Mouse (Mus musculus): ENCODE measurements around the gene Ttyh1. TPM values are rescaled to one million over a fixed set of nuclear protein-coding genes. Genes with fewer than 3 reads are reported as not detected.

Gene Ttyh1
- 170 and 219 TPM in 2 replicates for polyA plus RNA-seq (2012; rRNA removed)

DNA sequence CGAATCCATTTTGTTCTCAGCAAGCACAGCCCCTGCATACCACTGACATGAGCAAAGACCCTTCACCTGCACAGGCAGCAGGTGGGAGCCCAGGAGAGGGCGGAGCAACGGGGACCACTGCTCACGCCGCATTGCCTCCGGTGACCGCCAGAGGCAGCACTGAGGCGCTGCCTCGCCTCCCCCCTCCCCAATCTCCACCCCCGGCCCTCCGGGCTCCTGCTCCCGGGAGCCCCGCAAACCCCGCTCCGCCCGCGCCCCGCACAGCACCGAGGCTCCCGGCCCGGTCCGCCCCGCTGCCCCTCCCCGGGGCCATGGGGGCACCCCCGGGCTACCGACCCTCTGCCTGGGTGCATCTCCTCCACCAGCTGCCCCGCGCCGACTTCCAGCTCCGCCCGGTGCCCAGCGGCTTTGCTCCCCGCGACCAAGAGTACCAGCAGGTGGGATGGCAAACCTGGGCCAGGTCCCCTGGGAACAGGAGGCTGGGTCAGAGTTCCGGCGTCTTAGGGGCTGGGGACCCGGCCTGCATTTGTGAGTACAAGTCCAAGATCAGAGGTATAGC lies at the start of gene Ttyh1:
Gene Ttyh1 (plus strand): TSS at position 65 of the 559 bp plus-strand sequence.

DNA sequence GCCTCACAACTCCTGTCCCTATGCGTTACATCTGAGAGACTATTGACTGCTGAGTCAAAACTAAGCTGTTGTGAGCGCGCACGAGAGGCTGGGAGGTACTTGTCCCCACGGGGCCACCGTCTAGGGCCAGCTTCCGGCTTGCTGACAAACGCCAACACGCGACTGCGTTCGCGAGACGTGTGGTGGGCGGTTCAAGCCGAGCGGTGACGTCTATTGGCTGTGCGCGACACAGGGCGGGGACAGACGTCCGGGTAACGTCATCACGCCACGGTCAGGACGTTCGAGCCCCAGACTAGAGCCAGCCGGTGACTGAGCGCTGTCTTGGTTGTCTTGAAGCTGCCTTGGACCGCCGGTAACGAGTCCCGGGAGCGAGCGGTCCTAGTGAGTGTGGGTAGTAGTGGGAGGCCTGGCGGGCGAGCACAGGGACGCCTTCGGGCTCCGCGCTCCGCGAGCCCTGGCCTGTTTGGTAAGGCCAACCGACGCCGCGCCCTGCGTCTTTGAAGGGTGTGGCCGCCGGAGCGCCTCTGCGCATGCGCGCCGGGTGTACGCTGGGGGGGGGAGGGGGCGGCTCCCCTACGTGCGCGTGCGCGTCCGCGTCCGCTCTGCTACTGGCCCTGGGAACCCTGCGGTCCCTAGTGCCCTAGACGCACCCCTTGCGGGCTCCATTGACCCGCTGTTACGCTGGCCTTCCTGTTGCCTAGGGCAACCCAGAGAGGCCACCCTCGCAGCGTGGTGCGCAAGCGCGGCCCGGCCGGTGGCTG lies 17.7 kb downstream of the Ttyh1 start, which contains the start of gene Leng8:
Gene Leng8 (plus strand): TSS at position 269 of the 761 bp plus-strand sequence.

DNA sequence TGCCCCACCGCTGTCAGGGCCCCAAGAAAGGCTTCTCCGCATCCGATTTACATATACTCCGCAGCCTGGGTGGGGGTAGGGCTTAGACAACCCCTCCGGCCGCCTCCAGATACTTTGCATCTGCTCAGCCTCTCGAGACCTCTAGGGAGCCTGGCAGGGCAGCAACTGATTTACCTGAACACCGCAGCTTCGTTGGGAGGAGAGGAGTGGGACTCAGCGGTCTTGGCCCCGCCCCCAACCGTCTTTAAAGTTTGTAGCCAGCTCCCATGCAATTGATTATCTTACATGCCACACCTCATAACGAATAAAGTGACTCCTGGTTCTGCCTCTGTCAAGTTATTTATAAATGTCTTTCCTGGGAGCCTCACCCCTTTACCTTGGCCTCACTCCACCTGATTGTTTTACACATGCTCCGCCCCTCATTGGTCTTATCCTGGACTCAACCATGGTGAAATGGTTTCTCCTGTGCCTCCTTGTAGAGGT lies 30.9 kb downstream of the Ttyh1 start, which contains the start of gene Leng9:
Gene Leng9 (minus strand): TSS at position 316 of the 483 bp plus-strand sequence.

GRCm38 (mm10) chr7:4164090-4164910 lies 45.1 kb downstream of the Ttyh1 start, which contains the start of gene Cdc42ep5:
Gene Cdc42ep5 (minus strand): TSS chr7:4164860.

Other genes starting within 250 kb of the Ttyh1 start
- 0.02 TPM in 1 of 2 replicates, not detected in the other for gene Gm14548, start 221.3 kb upstream of the Ttyh1 start, polyA plus RNA-seq (2012; rRNA removed)
- 0.01 and 0.08 TPM in 2 replicates for gene Lilra6, start 203.9 kb upstream of the Ttyh1 start, polyA plus RNA-seq (2012; rRNA removed)
- 2.7 and 4.0 TPM in 2 replicates for gene Lair1, start 56.2 kb upstream of the Ttyh1 start, polyA plus RNA-seq (2012; rRNA removed)
- gene Leng8, start 17.6 kb downstream of the Ttyh1 start, polyA plus RNA-seq (2012; rRNA removed), result 525 and 530 TPM in 2 replicates
- gene Leng9, start 31.0 kb downstream of the Ttyh1 start, polyA plus RNA-seq (2012; rRNA removed), result 4.4 and 4.5 TPM in 2 replicates
- 8.3 and 19.8 TPM in 2 replicates for gene Cdc42ep5, start 45.5 kb downstream of the Ttyh1 start, polyA plus RNA-seq (2012; rRNA removed)
- 0.02 TPM in 1 of 2 replicates, not detected in the other for gene Lilra5, start 118.3 kb downstream of the Ttyh1 start, polyA plus RNA-seq (2012; rRNA removed)
- not detected in 2 replicates for gene Ncr1, start 218.3 kb downstream of the Ttyh1 start, polyA plus RNA-seq (2012; rRNA removed)

Data from central nervous system, embryonic 14 days (tissue).